Mouse (Mus musculus) embryonic fibroblast, embryonic 13.5 days (primary cell): Measurements from ENCODE around the gene Adgrf3.

Experiments
- CTCF ChIP-seq: IDR thresholded peaks from 2 replicates; pipeline ENCODE4 v1.5.1; 2011; ENCODE audit warnings: mild to moderate bottlenecking, control low read depth, low read length, moderate library complexity, borderline replicate concordance; ENCODE audit not compliant: insufficient read depth
- POLR2A ChIP-seq: IDR thresholded peaks from 2 replicates; pipeline ENCODE4 v1.6.1; 2011; ENCODE audit warnings: low read depth, mild to moderate bottlenecking, control low read depth, low read length, moderate library complexity

- no peak for TF ChIP-seq CTCF
- TF ChIP-seq POLR2A, result no peak
These were observed 43.2 kb downstream of the Adgrf3 start for GRCm38 (mm10) chr5:30162339-30162738.
